Mouse (Mus musculus) left cerebral cortex, postnatal 10 days (tissue): ENCODE results near the gene Gm5447. TPM values are rescaled to one million over a fixed set of nuclear protein-coding genes. Genes with fewer than 3 reads are reported as not detected.

Experiments used
- DNase-seq, 2 experiments: peaks; one replicate each; pipeline ENCODE4 v3.0.0; 2021 to 2022; ENCODE audit warnings: low spot score in 2 of 2, mixed read lengths in 1 of 2; ENCODE audit errors: extremely low spot score in 1 of 2
- intact Hi-C: fragments of 180-260 bp; cut with DNase I; formaldehyde crosslinking; loops from one replicate; pipeline ENCODE4 v1.15.1; 2025
- total RNA-seq, 2 experiments: library from RNA; stranded (reverse); gene quantifications; 2 replicates each; pipeline ENCODE4 v1.2.3; 2021

Gm5447 gene
- total RNA-seq: under 1 TPM in 1 of 2 experiments, not detected in 1; 0.26 TPM

GRCm38 (mm10) chr13:30973501-30974246, at the start of gene Gm5447, which contains the start of gene Exoc2:
Gm5447 (plus strand) TSS chr13:30974204.
Exoc2 (minus strand) TSS chr13:30974093.
- intact Hi-C loops: no loop called here
- DNase-seq: peak; percentile 68 to 88

- intact Hi-C loops: no loop called here
- DNase-seq: no peak
These were observed 49.7 kb upstream of the Gm5447 start for GRCm38 (mm10) chr13:30924269-30924668.

- intact Hi-C loops: no loop called here
- no peak for DNase-seq
These were observed 44.9 kb upstream of the Gm5447 start for GRCm38 (mm10) chr13:30929119-30929518.

- intact Hi-C loops: no loop called here
These were observed 42.4 kb upstream of the Gm5447 start for GRCm38 (mm10) chr13:30931613-30932012.

GRCm38 (mm10) chr13:30932972-30933371, 41.0 kb upstream of the Gm5447 start:
- intact Hi-C loops: no loop called here
- no peak for DNase-seq

More at GRCm38 (mm10) chr13:30931613-30932012, 42.4 kb upstream of the Gm5447 start:
- no peak for DNase-seq

GRCm38 (mm10) chr13:30945788-30946187, 28.2 kb upstream of the Gm5447 start:
- intact Hi-C loops: no loop called here
- no peak for DNase-seq

GRCm38 (mm10) chr13:30947129-30947528, 26.9 kb upstream of the Gm5447 start:
- DNase-seq: peak in 1 of 2 experiments; percentile 26
- intact Hi-C loops: no loop called here

GRCm38 (mm10) chr13:30947540-30947939, 26.5 kb upstream of the Gm5447 start, which contains the start of gene Hus1b:
Hus1b (minus strand) TSS chr13:30947759.
- intact Hi-C loops: no loop called here
- no peak for DNase-seq

- intact Hi-C loops: no loop called here
- DNase-seq: no peak
These were observed 24.8 kb upstream of the Gm5447 start for GRCm38 (mm10) chr13:30949181-30949580.

GRCm38 (mm10) chr13:30952044-30952443, 22.0 kb upstream of the Gm5447 start:
- intact Hi-C loops: no loop called here
- DNase-seq: no peak

- intact Hi-C loops: no loop called here
- no peak for DNase-seq
These were observed 20.4 kb upstream of the Gm5447 start for GRCm38 (mm10) chr13:30953580-30953979.

GRCm38 (mm10) chr13:30960714-30961113, 13.3 kb upstream of the Gm5447 start:
- intact Hi-C loops: no loop called here
- DNase-seq: no peak

GRCm38 (mm10) chr13:30961932-30962331, 12.1 kb upstream of the Gm5447 start:
- intact Hi-C loops: no loop called here

GRCm38 (mm10) chr13:30966507-30966911, 7.5 kb upstream of the Gm5447 start:
- DNase-seq: peak in 1 of 2 experiments; percentile 50
- intact Hi-C loops: no loop called here

More at GRCm38 (mm10) chr13:30961932-30962331, 12.1 kb upstream of the Gm5447 start:
- DNase-seq: no peak

- intact Hi-C loops: no loop called here
- no peak for DNase-seq
These were observed 5.7 kb upstream of the Gm5447 start for GRCm38 (mm10) chr13:30968311-30968710.

- no peak for DNase-seq
- intact Hi-C loops: no loop called here
These were observed 3.0 kb upstream of the Gm5447 start for GRCm38 (mm10) chr13:30971047-30971446.

- intact Hi-C loops: no loop called here
- DNase-seq: no peak
These were observed 1.9 kb upstream of the Gm5447 start for GRCm38 (mm10) chr13:30972102-30972501.

- DNase-seq: no peak
- intact Hi-C loops: no loop called here
These were observed 235 bp downstream of the Gm5447 start for GRCm38 (mm10) chr13:30974247-30974630.

- intact Hi-C loops: no loop called here
- no peak for DNase-seq
These were observed 2.6 kb downstream of the Gm5447 start for GRCm38 (mm10) chr13:30976536-30977084.

- intact Hi-C loops: no loop called here
- DNase-seq: no peak
These were observed 4.2 kb downstream of the Gm5447 start for GRCm38 (mm10) chr13:30978224-30978623.
